Mouse (Mus musculus) lung, postnatal 0 days (tissue): ENCODE results near the gene Gpc5. TPM values are rescaled to one million over a fixed set of nuclear protein-coding genes. Genes with fewer than 3 reads are reported as not detected.

Source experiments
- ATAC-seq: fragments of 200-750 bp; cut with Nextera tagmentation; 2 replicates; pipeline ENCODE4 v1.8.0; 2017; ENCODE audit warnings: moderate library complexity
- DNase-seq: peaks from one replicate; pipeline ENCODE4 v3.0.0-alpha.2; 2016; ENCODE audit warnings: low spot score
- H3K27ac ChIP-seq: fragments of 300-500 bp; sonication (generic); 2 replicates; pipeline ENCODE4 v1.5.1; 2014; ENCODE audit warnings: antibody characterized with exemption, mild to moderate bottlenecking, low read length, mixed read lengths
- H3K27me3 ChIP-seq: fragments of 300-500 bp; sonication (generic); replicated peaks from 2 replicates; pipeline ENCODE4 v1.6.1; 2014; ENCODE audit warnings: low read length, mixed read lengths; ENCODE audit not compliant: insufficient read depth
- H3K36me3 ChIP-seq: fragments of 300-500 bp; sonication (generic); 2 replicates; pipeline ENCODE4 v1.6.1; 2014; ENCODE audit warnings: low read length, mixed read lengths; ENCODE audit not compliant: insufficient read depth
- H3K4me1 ChIP-seq: fragments of 300-500 bp; sonication (generic); 2 replicates; pipeline ENCODE4 v1.6.1; 2014; ENCODE audit warnings: antibody characterized with exemption, low read depth, low read length, mixed read lengths; ENCODE audit not compliant: insufficient read depth
- H3K4me2 ChIP-seq: fragments of 300-500 bp; sonication (generic); replicated peaks from 2 replicates; pipeline ENCODE4 v1.6.1; 2014; ENCODE audit warnings: low read depth, mild to moderate bottlenecking, low read length, moderate library complexity, mixed read lengths
- H3K4me3 ChIP-seq: fragments of 300-500 bp; sonication (generic); 2 replicates; pipeline ENCODE4 v1.5.1; 2014; ENCODE audit warnings: low read depth, low read length
- H3K9ac ChIP-seq: fragments of 300-500 bp; sonication (generic); replicated peaks from 2 replicates; pipeline ENCODE4 v1.6.1; 2014; ENCODE audit warnings: low read depth, mild to moderate bottlenecking
- H3K9me3 ChIP-seq: fragments of 300-500 bp; sonication (generic); 2 replicates; pipeline ENCODE4 v1.6.1; 2016; ENCODE audit warnings: low read length, mixed read lengths
- CTCF ChIP-seq: IDR thresholded peaks from 2 replicates; pipeline ENCODE4 v1.5.1; 2016; ENCODE audit warnings: antibody characterized with exemption, mild to moderate bottlenecking
- EP300 ChIP-seq: IDR thresholded peaks from 2 replicates; pipeline ENCODE4 v1.6.1; 2016; ENCODE audit warnings: antibody characterized with exemption, mild to moderate bottlenecking, control low read depth
- WGBS: fragments of 180-500 bp; shearing (Covaris S2); extraction: QIAGEN DNeasy Blood & Tissue Kit; methylation state at CpG from one replicate; pipeline ENCODE4 v1.1.7; 2014; 5-methylcytosine and 5-hydroxymethylcytosine counted together
- microRNA counts: library from miRNA; unstranded; fragments of <30 nt; microRNA quantifications from one replicate; lab custom pipeline; 2015
- microRNA-seq: library from miRNA; unstranded; fragments of <30 nt; microRNA quantifications from one replicate; pipeline ENCODE4, GENCODE M21; 2016
- polyA plus RNA-seq: library from polyadenylated mRNA; unstranded; fragments of >200 nt; fragmentation: Nextera tagmentation; extraction: Ambion mirVana; gene quantifications from 2 replicates; pipeline ENCODE4 v1.2.1, GENCODE M21; 2015

Gpc5 gene
- polyA plus RNA-seq, 1 experiment from 2014 or later = 0.16 TPM

- DNase-seq (peak; percentile 6), ATAC-seq (no peak)
- Histone ChIP-seq H3K4me1 (no peaks in the 10 kb centered on the region), H3K36me3 (no peaks in the 10 kb centered on the region), H3K9ac (no peak overlapping the region), H3K4me3 (no peak overlapping the region), H3K9me3 (no peaks in the 10 kb centered on the region), H3K4me2 (no peak overlapping the region), H3K27ac (no peak overlapping the region), H3K27me3 (no peaks in the 10 kb centered on the region)
- WGBS = 53% methylated on average over 9 of the region's 9 CpGs
- no peak for TF ChIP-seq CTCF
- TF ChIP-seq EP300 = no peak
Observed at GRCm38 (mm10) chr14:116558141-116558800, 1466.3 kb downstream of the Gpc5 start.

DNA sequence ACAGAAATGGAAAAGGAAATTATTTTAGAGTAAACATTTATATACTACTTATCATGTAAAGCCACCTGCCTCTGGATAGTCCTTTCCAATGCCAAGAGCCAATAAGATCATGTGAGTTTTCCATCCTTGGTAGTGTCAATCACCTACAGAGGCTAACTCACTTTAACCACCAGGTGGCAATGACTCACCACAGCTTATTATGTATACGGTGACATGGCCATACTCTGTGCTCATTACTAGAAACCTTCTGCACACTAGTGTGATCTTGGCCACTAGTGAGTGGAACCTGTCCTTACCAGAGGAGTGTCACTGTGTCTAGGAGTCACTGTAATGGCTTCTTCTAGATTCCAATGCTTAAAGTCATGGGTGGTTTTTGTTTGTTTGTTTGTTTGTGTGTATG, 1468.0 kb downstream of the Gpc5 start:
- DNase-seq (peak; percentile 10), ATAC-seq (no peak)
- Histone ChIP-seq H3K4me2 (no peak overlapping the region), H3K4me3 (no peak overlapping the region), H3K9me3 (no peaks in the 10 kb centered on the region), H3K27ac (no peak overlapping the region), H3K36me3 (no peaks in the 10 kb centered on the region), H3K9ac (no peak overlapping the region), H3K4me1 (no peaks in the 10 kb centered on the region), H3K27me3 (no peaks in the 10 kb centered on the region)
- TF ChIP-seq EP300 = no peak
- TF ChIP-seq CTCF = peak; percentile 65
- 37% methylated on average over 1 of the region's 1 CpGs for WGBS

MicroRNAs encoded within 50 kb of the gene (microRNA counts, 519-probe panel; counts per million panel counts)
- microRNA mmu-miR-18a (lab: Ali Mortazavi, UCI) = not detected
- 6,209 counts per million, percentile 81 among the panel's probes with 10 or more counts for microRNA mmu-miR-19a (lab: Ali Mortazavi, UCI)
- 6,169 counts per million, percentile 80 among the panel's probes with 10 or more counts for microRNA mmu-miR-19b (lab: Ali Mortazavi, UCI)
- 6,732 counts per million, percentile 90 among the panel's probes with 10 or more counts for microRNA mmu-miR-20a+mmu-miR-20b (lab: Ali Mortazavi, UCI)
- microRNA mmu-miR-92a (lab: Ali Mortazavi, UCI) = not detected

Small RNA genes within 50 kb of the gene (microRNA-seq; reads per million reads assigned to microRNA genes)
- gene Mir17 (7,381 reads per million, percentile 92 among the genes with 10 or more reads in this experiment), gene Mir18 (2,463 reads per million, percentile 85 among the genes with 10 or more reads in this experiment), gene Mir19a (37.5 reads per million, percentile 38 among the genes with 10 or more reads in this experiment), gene Mir19b-1 (7.8 reads per million, percentile 19 among the genes with 10 or more reads in this experiment), gene Mir20a (3,037 reads per million, percentile 87 among the genes with 10 or more reads in this experiment), gene Mir92-1 (926 reads per million, percentile 74 among the genes with 10 or more reads in this experiment)
